Mouse (Mus musculus): ENCODE data around the gene Slamf8.

- TF ChIP-seq CTCF (IDR thresholded peaks at IDR 0.05; ENCODE audit: borderline replicate concordance, extremely low read depth, insufficient read depth, insufficient read length) = no peak
- TF ChIP-seq POLR2A (IDR thresholded peaks at IDR 0.05; ENCODE audit: borderline replicate concordance, extremely low read depth, insufficient read depth, insufficient read length, poor library complexity, severe bottlenecking) = no peak
Measured at GRCm38 (mm10) chr1:172546062-172546461, 44.3 kb downstream of the Slamf8 start.

Data from brain, embryonic 14.5 days (tissue).